Comparison of ENCODE assay signal across 7 mouse cellular contexts in the genomic region with DNA sequence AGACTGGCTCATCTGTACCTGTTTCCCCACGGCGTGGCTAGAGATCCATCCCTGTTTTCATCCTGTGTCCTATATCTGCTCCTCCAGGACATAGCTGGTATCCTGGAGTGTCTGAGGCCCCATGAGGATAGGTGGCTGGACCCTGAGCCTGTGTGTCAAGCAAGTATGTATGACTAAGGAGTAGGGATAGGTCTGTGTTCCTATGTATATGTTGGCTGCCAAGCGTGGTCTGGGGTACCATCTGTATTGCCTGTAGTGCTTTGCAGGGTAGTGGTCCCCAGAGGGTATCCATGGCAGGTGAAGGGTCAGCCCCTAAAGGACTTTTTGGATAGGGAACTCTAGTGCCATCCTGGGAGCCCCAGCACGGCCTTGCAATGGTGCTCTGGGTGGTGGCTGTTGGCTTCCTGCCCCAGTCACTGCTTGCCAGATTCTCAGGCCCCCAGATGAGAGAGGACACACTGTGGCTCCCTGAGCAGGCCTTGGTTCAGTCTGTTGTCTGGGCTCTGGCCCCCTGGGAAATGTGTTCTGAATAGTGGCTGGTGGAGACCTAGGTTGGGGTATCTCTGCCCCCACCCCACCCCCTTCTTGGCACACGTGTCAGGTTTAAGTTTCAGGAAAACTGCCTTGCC. TPM values are rescaled to one million over a fixed set of nuclear protein-coding genes. Genes with fewer than 3 reads are reported as not detected.
DNase-seq lines count a peak whose midpoint lies in the region; ATAC-seq and TF ChIP-seq lines count a peak whose summit lies in the region.

No protein-coding gene starts in this region.

- H3K9me3 ChIP-seq in midbrain, embryonic 10.5 days (replicated peaks) = 0 out of 2 replicates have a peak, but pooled peaks cover 3% of the 10 kb centered on the region
- no peaks in the 10 kb centered on the region for H3K9me3 ChIP-seq in midbrain, embryonic 16.5 days (replicated peaks; ENCODE audit: control insufficient read depth, low read length, poor library complexity, severe bottlenecking)
- H3K9me3 ChIP-seq in limb, embryonic 12.5 days = no peaks in the 10 kb centered on the region

- H3K36me3 ChIP-seq in midbrain, embryonic 10.5 days = peaks cover 56% of the 10 kb centered on the region
- no peaks in the 10 kb centered on the region for H3K36me3 ChIP-seq in midbrain, embryonic 16.5 days (ENCODE audit: control insufficient read depth, insufficient read depth, low read length)
- peaks cover 43% of the 10 kb centered on the region for H3K36me3 ChIP-seq in limb, embryonic 12.5 days

- H3K4me1 ChIP-seq in midbrain, embryonic 10.5 days = peaks cover 66% of the 10 kb centered on the region
- peaks cover 30% of the 10 kb centered on the region for H3K4me1 ChIP-seq in midbrain, embryonic 16.5 days (ENCODE audit: control insufficient read depth, insufficient read depth, low read length)
- peaks cover 33% of the 10 kb centered on the region for H3K4me1 ChIP-seq in cerebellum, adult 2 months (ENCODE audit: control insufficient read depth, insufficient read depth, low read length)
- peaks cover 31% of the 10 kb centered on the region for H3K4me1 ChIP-seq in limb, embryonic 12.5 days (replicated peaks)

- DNase-seq in midbrain, embryonic 10.5 days (ENCODE audit: low spot score) = no peak
- peak; percentile 75 for DNase-seq in cerebellum, adult 2 months
- DNase-seq in heart, adult 18-20 months = peak; percentile 66 to 74
- DNase-seq in layer of hippocampus, adult 8-10 months (ENCODE audit: low spot score in 2 of 2) = no peak
- DNase-seq in frontal cortex, postnatal 36 days (ENCODE audit: low spot score in 2 of 2) = no peak

- H3K9ac ChIP-seq in midbrain, embryonic 16.5 days (ENCODE audit: low read depth, low read length) = no peak overlapping the region
- H3K9ac ChIP-seq in limb, embryonic 12.5 days (replicated peaks) = peak overlapping the region; percentile 4; the same call in 1 of the 2 replicates

- no peaks in the 10 kb centered on the region for H3K27me3 ChIP-seq in midbrain, embryonic 10.5 days (ENCODE audit: low read depth, poor library complexity, severe bottlenecking)
- H3K27me3 ChIP-seq in midbrain, embryonic 16.5 days (ENCODE audit: control insufficient read depth, insufficient read depth, low read depth, low read length) = no peaks in the 10 kb centered on the region
- no peaks in the 10 kb centered on the region for H3K27me3 ChIP-seq in cerebellum, adult 2 months (ENCODE audit: control insufficient read depth, insufficient read depth, low read length)
- no peaks in the 10 kb centered on the region for H3K27me3 ChIP-seq in limb, embryonic 12.5 days

- H3K27ac ChIP-seq in midbrain, embryonic 10.5 days (replicated peaks) = no peak overlapping the region
- H3K27ac ChIP-seq in midbrain, embryonic 16.5 days (ENCODE audit: low read length) = no peak overlapping the region; the same call in 1 of the 2 replicates
- H3K27ac ChIP-seq in cerebellum, adult 2 months (ENCODE audit: insufficient read depth, low read length) = no peak overlapping the region
- peak overlapping the region; percentile 37; the same call in 1 of the 2 replicates for H3K27ac ChIP-seq in limb, embryonic 12.5 days

- H3K4me3 ChIP-seq in midbrain, embryonic 10.5 days = peak overlapping the region; percentile 93
- no peak overlapping the region for H3K4me3 ChIP-seq in midbrain, embryonic 16.5 days (ENCODE audit: low read depth, low read length)
- no peak overlapping the region for H3K4me3 ChIP-seq in cerebellum, adult 2 months (replicated peaks; ENCODE audit: insufficient read depth, low read depth, low read length)
- peak overlapping the region; percentile 99; the same call in 1 of the 2 replicates for H3K4me3 ChIP-seq in limb, embryonic 12.5 days (replicated peaks)

- no peak for ATAC-seq in midbrain, embryonic 16.5 days
- ATAC-seq in limb, embryonic 12.5 days (ENCODE audit: insufficient number of reproducible peaks, insufficient read depth, low FRiP score, low TSS enrichment, low read depth) = no peak

- no peak for TF ChIP-seq CTCF in cerebellum, adult 2 months (IDR thresholded peaks at IDR 0.05; ENCODE audit: borderline replicate concordance, insufficient read depth, low read depth, low read length)

- no peak overlapping the region; the same call in 1 of the 2 replicates for H3K4me2 ChIP-seq in midbrain, embryonic 16.5 days (ENCODE audit: low read length)
- H3K4me2 ChIP-seq in limb, embryonic 12.5 days = peak overlapping the region; percentile 95; the same call in 1 of the 2 replicates

- WGBS in midbrain, embryonic 10.5 days = 84% methylated on average over 5 of the region's 5 CpGs
- WGBS in midbrain, embryonic 16.5 days = 76% methylated on average over 5 of the region's 5 CpGs
- 29% methylated on average over 5 of the region's 5 CpGs for WGBS in cerebellum, adult 2 months
- 84% methylated on average over 5 of the region's 5 CpGs for WGBS in limb, embryonic 12.5 days

- TF ChIP-seq POLR2A in cerebellum, adult 2 months (IDR thresholded peaks at IDR 0.05; ENCODE audit: borderline replicate concordance, insufficient read depth, low read length) = no peak

RNA-seq across cellular contexts. Expression of a gene that starts 2.5 kb away (rescaled TPM):
- polyA plus RNA-seq in midbrain, embryonic 10.5 days (2016; fragmentation: Nextera tagmentation; extraction: Ambion mirVana) = 18.3 and 20.5 TPM in 2 replicates
- 14.4 and 15.9 TPM in 2 replicates for polyA plus RNA-seq in midbrain, embryonic 16.5 days (2015; fragmentation: Nextera tagmentation; extraction: Ambion mirVana)
- 60.4 and 61.4 TPM in 2 replicates for polyA plus RNA-seq in cerebellum, adult 2 months (2012; rRNA removed)
- 10 to 100 TPM; 43.9 to 46.2 TPM for total RNA-seq in heart, adult 18-20 months (2021)
- polyA plus RNA-seq in limb, embryonic 12.5 days (2016; fragmentation: Nextera tagmentation; extraction: Ambion mirVana) = 19.3 and 20.5 TPM in 2 replicates
- total RNA-seq in layer of hippocampus, adult 8-10 months (2022) = 10 to 100 TPM; 70.5 to 74.8 (median 72.0) TPM

RNA-seq across cellular contexts. Expression of a gene that starts 26.3 kb away (rescaled TPM):
- polyA plus RNA-seq in midbrain, embryonic 10.5 days (2016; fragmentation: Nextera tagmentation; extraction: Ambion mirVana) = not detected in 2 replicates
- polyA plus RNA-seq in midbrain, embryonic 16.5 days (2015; fragmentation: Nextera tagmentation; extraction: Ambion mirVana) = not detected in 2 replicates
- polyA plus RNA-seq in cerebellum, adult 2 months (2012; rRNA removed) = 0.25 and 0.30 TPM in 2 replicates
- not detected for total RNA-seq in heart, adult 18-20 months (2021)
- not detected in 2 replicates for polyA plus RNA-seq in limb, embryonic 12.5 days (2016; fragmentation: Nextera tagmentation; extraction: Ambion mirVana)
- total RNA-seq in layer of hippocampus, adult 8-10 months (2022) = under 1 TPM; 0.34 to 0.87 (median 0.60) TPM

RNA-seq across cellular contexts. Expression of a gene that starts 39.5 kb away (rescaled TPM):
- 278 and 293 TPM in 2 replicates for polyA plus RNA-seq in midbrain, embryonic 10.5 days (2016; fragmentation: Nextera tagmentation; extraction: Ambion mirVana)
- polyA plus RNA-seq in midbrain, embryonic 16.5 days (2015; fragmentation: Nextera tagmentation; extraction: Ambion mirVana) = 369 and 395 TPM in 2 replicates
- polyA plus RNA-seq in cerebellum, adult 2 months (2012; rRNA removed) = 66.2 and 67.0 TPM in 2 replicates
- total RNA-seq in heart, adult 18-20 months (2021) = 1,000 to 10,000 TPM; 1,463 to 1,557 TPM
- 51.4 and 53.7 TPM in 2 replicates for polyA plus RNA-seq in limb, embryonic 12.5 days (2016; fragmentation: Nextera tagmentation; extraction: Ambion mirVana)
- total RNA-seq in layer of hippocampus, adult 8-10 months (2022) = 10 to 100 TPM; 75.5 to 95.0 (median 89.1) TPM

RNA-seq across cellular contexts. Expression of a gene that starts 45.6 kb away (rescaled TPM):
- polyA plus RNA-seq in midbrain, embryonic 10.5 days (2016; fragmentation: Nextera tagmentation; extraction: Ambion mirVana) = 80.0 and 96.6 TPM in 2 replicates
- polyA plus RNA-seq in midbrain, embryonic 16.5 days (2015; fragmentation: Nextera tagmentation; extraction: Ambion mirVana) = 16.8 and 23.3 TPM in 2 replicates
- polyA plus RNA-seq in cerebellum, adult 2 months (2012; rRNA removed) = 44.5 and 55.5 TPM in 2 replicates
- 100 to 1,000 TPM; 191 to 201 TPM for total RNA-seq in heart, adult 18-20 months (2021)
- polyA plus RNA-seq in limb, embryonic 12.5 days (2016; fragmentation: Nextera tagmentation; extraction: Ambion mirVana) = 71.0 and 73.2 TPM in 2 replicates
- 10 to 100 TPM; 10.9 to 27.6 (median 18.7) TPM for total RNA-seq in layer of hippocampus, adult 8-10 months (2022)

RNA-seq across cellular contexts. Expression of a gene that starts 55.7 kb away (rescaled TPM):
- polyA plus RNA-seq in midbrain, embryonic 10.5 days (2016; fragmentation: Nextera tagmentation; extraction: Ambion mirVana) = 58.0 and 61.3 TPM in 2 replicates
- 11.0 and 11.4 TPM in 2 replicates for polyA plus RNA-seq in midbrain, embryonic 16.5 days (2015; fragmentation: Nextera tagmentation; extraction: Ambion mirVana)
- 1.1 and 1.6 TPM in 2 replicates for polyA plus RNA-seq in cerebellum, adult 2 months (2012; rRNA removed)
- total RNA-seq in heart, adult 18-20 months (2021) = under 1 TPM; 0.31 to 0.89 TPM
- 44.1 and 44.6 TPM in 2 replicates for polyA plus RNA-seq in limb, embryonic 12.5 days (2016; fragmentation: Nextera tagmentation; extraction: Ambion mirVana)
- 1 to 10 TPM; 1.2 to 2.2 (median 1.4) TPM for total RNA-seq in layer of hippocampus, adult 8-10 months (2022)

Comparison
In these comparisons a context has a peak if more than half of its experiments do, and no peak if none do; other contexts are left out.
1. H3K4me3 ChIP-seq: peak in midbrain, embryonic 10.5 days (single experiment) and limb, embryonic 12.5 days (single experiment); none in midbrain, embryonic 16.5 days (single experiment) and cerebellum, adult 2 months (single experiment).
2. DNase-seq: peak in cerebellum, adult 2 months (2 of 2) and heart, adult 18-20 months (2 of 2); none in midbrain, embryonic 10.5 days (single experiment), layer of hippocampus, adult 8-10 months (0 of 2) and frontal cortex, postnatal 36 days (0 of 2).